Mouse (Mus musculus): ENCODE data around the gene Sik1. TPM values are rescaled to one million over a fixed set of nuclear protein-coding genes. Genes with fewer than 3 reads are reported as not detected.

Gene Sik1
- total and polyA plus RNA-seq, 3 experiments = 17.1 to 56.9 (median 36.7) TPM

DNA sequence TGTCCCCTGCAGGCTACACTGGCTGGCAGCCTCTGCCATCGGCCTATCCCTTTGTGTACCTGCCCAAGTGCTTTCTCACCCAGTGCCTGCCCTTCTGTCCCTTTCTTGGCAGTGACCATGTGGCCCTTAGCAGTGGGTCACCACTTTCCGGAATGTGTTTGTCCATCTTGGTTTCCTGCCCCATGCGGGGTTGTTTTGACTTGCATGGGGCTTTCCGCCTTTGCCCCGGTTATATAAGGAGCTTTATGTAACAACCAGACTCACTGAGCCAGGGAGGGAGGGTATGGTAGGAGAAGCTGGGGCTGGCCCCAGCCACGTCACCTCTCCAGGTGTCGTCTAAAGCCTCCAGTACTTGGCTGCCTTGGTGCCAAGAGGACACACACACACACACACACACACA lies 48.4 kb upstream of the Sik1 start (continued):
- TF ChIP-seq BHLHE40 (IDR thresholded peaks at IDR 0.05; ENCODE audit: low read depth, low read length) (peak; percentile 29; the same call in 1 of the 2 replicates), MAX (IDR thresholded peaks at IDR 0.05; ENCODE audit: low read length) (peak; percentile 40; the same call in 1 of the 2 replicates), IRF4 (IDR thresholded peaks at IDR 0.05; ENCODE audit: low read depth, low read length) (peak; percentile 84), ZMIZ1 (IDR thresholded peaks at IDR 0.05; ENCODE audit: low read depth, low read length) (no peak), RAD21 (IDR thresholded peaks at IDR 0.05; ENCODE audit: low read depth, low read length) (no peak), POLR2AphosphoS2 (IDR thresholded peaks at IDR 0.05; ENCODE audit: low read depth, low read length) (no peak), ETS1 (conservative IDR thresholded peaks at IDR 0.05; ENCODE audit: low read depth, low read length) (peak; percentile 87), MAZ (IDR thresholded peaks at IDR 0.05; ENCODE audit: low read depth, low read length) (0 out of 2 replicates have a peak, but pooled peaks have one; percentile 71), SMC3 (IDR thresholded peaks at IDR 0.05; ENCODE audit: low read depth, low read length) (peak; percentile 1; the same call in 1 of the 2 replicates)

DNA sequence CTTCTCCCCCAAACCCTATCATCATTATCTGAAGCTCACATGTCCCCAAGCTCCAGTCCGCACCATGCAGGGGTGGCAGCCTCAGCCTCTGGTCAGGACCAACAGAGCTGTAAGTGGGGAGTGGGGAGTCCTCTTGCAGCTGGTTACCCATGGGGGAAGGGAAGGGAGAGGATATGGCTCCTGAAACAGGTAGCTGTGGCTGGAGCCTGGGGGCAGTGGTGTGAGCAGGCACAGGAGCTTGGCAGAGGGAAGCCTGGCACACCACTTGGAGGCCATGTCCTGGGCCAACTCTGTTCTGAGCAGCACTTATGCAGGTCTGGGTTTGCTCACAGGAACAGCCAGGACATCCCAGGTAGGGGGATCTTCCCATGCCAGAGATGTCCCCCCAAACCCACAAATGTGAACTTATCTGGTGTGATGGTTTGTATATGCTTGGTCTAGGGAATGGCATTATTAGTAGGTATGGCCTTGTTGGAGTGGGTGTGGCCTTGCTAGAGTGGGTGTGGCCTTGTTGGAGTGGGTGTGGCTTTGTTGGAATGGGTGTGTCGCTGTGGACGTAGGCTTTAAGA lies 47.1 kb upstream of the Sik1 start:
- no peak for TF ChIP-seq ZC3H11A (IDR thresholded peaks at IDR 0.05; ENCODE audit: low read depth, low read length)
- TF ChIP-seq GABPA (IDR thresholded peaks at IDR 0.05; ENCODE audit: insufficient replicate concordance, low read depth, low read length) = no peak
- no peak for TF ChIP-seq NRF1 (IDR thresholded peaks at IDR 0.05; ENCODE audit: low read depth, low read length)
- no peak for TF ChIP-seq CTCF (conservative IDR thresholded peaks at IDR 0.05 in 1 of 2, IDR thresholded peaks at IDR 0.05 in 1 of 2; ENCODE audit: low read depth in 2 of 2, low read length in 2 of 2)
- no peak for TF ChIP-seq BHLHE40 (IDR thresholded peaks at IDR 0.05; ENCODE audit: low read depth, low read length)
- no peak for TF ChIP-seq CHD1 (IDR thresholded peaks at IDR 0.05; ENCODE audit: low read depth, low read length)
- TF ChIP-seq SMC3 (IDR thresholded peaks at IDR 0.05; ENCODE audit: low read depth, low read length) = no peak
- TF ChIP-seq ETS1 (conservative IDR thresholded peaks at IDR 0.05; ENCODE audit: low read depth, low read length) = no peak
- no peak for TF ChIP-seq POLR2A (IDR thresholded peaks at IDR 0.05; ENCODE audit: low read depth, low read length)
- no peak for TF ChIP-seq MXI1 (IDR thresholded peaks at IDR 0.05; ENCODE audit: low read depth, low read length)
- no peak for TF ChIP-seq ZKSCAN1 (IDR thresholded peaks at IDR 0.05; ENCODE audit: borderline replicate concordance, low read depth, low read length)
- TF ChIP-seq MEF2A (IDR thresholded peaks at IDR 0.05; ENCODE audit: borderline replicate concordance, low read depth, low read length) = no peak
- TF ChIP-seq MAX (IDR thresholded peaks at IDR 0.05; ENCODE audit: low read length) = no peak
- TF ChIP-seq POLR2AphosphoS2 (IDR thresholded peaks at IDR 0.05; ENCODE audit: low read depth, low read length) = no peak
- TF ChIP-seq NELFE (IDR thresholded peaks at IDR 0.05; ENCODE audit: low read depth, low read length) = no peak
- TF ChIP-seq ZMIZ1 (IDR thresholded peaks at IDR 0.05; ENCODE audit: low read depth, low read length) = no peak
- no peak for TF ChIP-seq RCOR1 (conservative IDR thresholded peaks at IDR 0.05; ENCODE audit: low read depth, low read length)
- no peak for TF ChIP-seq USF1 (IDR thresholded peaks at IDR 0.05; ENCODE audit: low read depth, low read length)
- no peak for TF ChIP-seq ZNF384 (IDR thresholded peaks at IDR 0.05; ENCODE audit: low read depth, low read length)
- H3K4me3 ChIP-seq (replicated peaks in 1 of 3; ENCODE audit: low read depth in 2 of 3, low read length in 2 of 3, poor library complexity in 1 of 3) = no peak overlapping the region
- H3K9me3 ChIP-seq (replicated peaks; ENCODE audit: low read length) = no peaks in the 10 kb centered on the region
- H3K9ac ChIP-seq (ENCODE audit: insufficient read depth, low read depth) = no peak overlapping the region
- H3K4me2 ChIP-seq (ENCODE audit: insufficient read depth, low read depth, poor library complexity, severe bottlenecking) = no peak overlapping the region
- H3K27ac ChIP-seq (ENCODE audit: insufficient read depth, low read depth) = no peak overlapping the region
- in situ Hi-C loops (cut with MboI; ENCODE audit: low pct_ligation_motif_present, low pct_unique_long_range_greater_than_20kb, low sequenced_read_pairs) = no loop called here
- H3K4me1 ChIP-seq (ENCODE audit: control insufficient read depth in 1 of 2, insufficient read depth in 2 of 2) = peaks cover 35 to 82% of the 10 kb centered on the region in 2 experiments
- H3K79me2 ChIP-seq (replicated peaks; ENCODE audit: control insufficient read depth, extremely low read depth, insufficient read depth, poor library complexity, severe bottlenecking) = no peaks in the 10 kb centered on the region
- peaks cover 0 to 5% of the 10 kb centered on the region in 2 experiments for H3K36me3 ChIP-seq (replicated peaks in 1 of 2; ENCODE audit: control insufficient read depth in 1 of 2, insufficient read depth in 1 of 2, low read length in 1 of 2)
- dilution Hi-C loops (cut with MboI; ENCODE audit: extremely low pct_ligation_motif_present, extremely low pct_unique_long_range_greater_than_20kb, low sequenced_read_pairs) = no loop called here
- H3K27me3 ChIP-seq (replicated peaks) = no peaks in the 10 kb centered on the region
- DNase-seq (ENCODE audit: extremely low read depth) = no peak

Measured in CH12.LX (cell line).